Mouse (Mus musculus): ENCODE measurements around the gene Emc6. TPM values are rescaled to one million over a fixed set of nuclear protein-coding genes. Genes with fewer than 3 reads are reported as not detected.
A peak's percentile ranks its signal among the peaks of the same experiment; 100 is the strongest.

The Emc6 gene
- polyA plus RNA-seq, 1 experiment from 2014 or later = 169 TPM

DNA sequence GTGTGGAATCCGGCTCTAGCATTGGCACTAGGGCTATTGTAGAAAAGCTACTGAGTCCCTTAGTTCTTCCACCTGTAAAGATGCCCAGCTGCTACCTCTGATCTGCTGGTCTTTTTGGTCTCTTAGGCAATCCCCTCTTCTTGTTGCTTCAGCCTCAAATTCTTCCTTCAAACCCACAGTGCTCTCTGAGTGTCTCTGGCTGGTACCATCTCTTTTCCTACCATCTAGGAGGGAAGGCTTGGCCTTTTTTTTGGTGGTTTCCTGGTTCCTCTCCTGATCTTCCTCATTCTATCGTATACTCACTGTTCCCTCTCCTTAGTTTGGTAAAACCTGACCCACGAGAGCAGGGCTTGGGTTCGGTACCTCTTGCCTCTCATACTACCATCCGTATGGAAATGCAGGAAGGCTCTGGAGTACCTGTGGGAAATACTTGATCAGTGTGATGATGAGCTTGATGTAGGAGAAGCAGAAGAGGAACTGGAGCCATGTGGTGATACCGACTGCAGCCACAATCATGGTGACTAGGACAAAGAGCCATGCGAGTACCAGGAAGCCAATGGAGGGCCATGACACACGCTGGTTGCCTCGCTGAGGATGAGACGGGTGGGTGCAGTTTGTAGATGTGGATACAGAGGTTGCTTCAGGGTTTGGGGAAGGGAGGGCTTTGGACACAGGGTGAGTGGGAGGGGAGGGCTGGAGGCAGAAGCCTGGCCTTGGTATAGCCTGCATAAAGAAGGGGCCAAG lies 9.2 kb upstream of the Emc6 start:
- ATAC-seq (no peak), DNase-seq (no peak)
- Histone ChIP-seq H3K36me3 (replicated peaks; ENCODE audit: insufficient read depth, low read length) (peaks cover 31% of the 10 kb centered on the region), H3K9ac (replicated peaks) (no peak overlapping the region), H3K27me3 (ENCODE audit: insufficient read depth, low read length) (no peaks in the 10 kb centered on the region), H3K9me3 (ENCODE audit: low read length) (no peaks in the 10 kb centered on the region), H3K4me1 (ENCODE audit: insufficient read depth) (no peaks in the 10 kb centered on the region), H3K27ac (ENCODE audit: low read depth) (no peak overlapping the region), H3K4me2 (ENCODE audit: low read depth, low read length) (no peak overlapping the region), H3K4me3 (ENCODE audit: low read depth, low read length) (no peak overlapping the region)
- WGBS (ENCODE audit: insufficient replicate concordance) = 68% methylated on average over 10 of the region's 10 CpGs
- TF ChIP-seq CTCF (IDR thresholded peaks at IDR 0.05; ENCODE audit: low read depth) (no peak), EP300 (IDR thresholded peaks at IDR 0.05; ENCODE audit: low read depth) (no peak)

- peak overlapping the region; percentile 86 for H3K9ac ChIP-seq (replicated peaks)
- no peaks in the 10 kb centered on the region for H3K27me3 ChIP-seq (ENCODE audit: insufficient read depth, low read length)
- ATAC-seq = no peak
- WGBS (ENCODE audit: insufficient replicate concordance) = 16% methylated on average over 2 of the region's 2 CpGs
- H3K4me2 ChIP-seq (ENCODE audit: low read depth, low read length) = peak overlapping the region; percentile 99
- DNase-seq = no peak
- peak overlapping the region; percentile 97 for H3K4me3 ChIP-seq (ENCODE audit: low read depth, low read length)
- no peaks in the 10 kb centered on the region for H3K9me3 ChIP-seq (ENCODE audit: low read length)
- TF ChIP-seq EP300 (IDR thresholded peaks at IDR 0.05; ENCODE audit: low read depth) (no peak), CTCF (IDR thresholded peaks at IDR 0.05; ENCODE audit: low read depth) (no peak)
- H3K36me3 ChIP-seq (replicated peaks; ENCODE audit: insufficient read depth, low read length) = peaks cover 8% of the 10 kb centered on the region; the same call in 1 of the 2 replicates
- H3K27ac ChIP-seq (ENCODE audit: low read depth) = peak overlapping the region; percentile 94
- peaks cover 24% of the 10 kb centered on the region for H3K4me1 ChIP-seq (ENCODE audit: insufficient read depth)
Observed at GRCm38 (mm10) chr11:73177895-73178294, 1.1 kb upstream of the Emc6 start.

- DNase-seq = peak; percentile 81
- H3K4me3 ChIP-seq (ENCODE audit: low read depth, low read length) = peak overlapping the region; percentile 97
- H3K27ac ChIP-seq (ENCODE audit: low read depth) = peak overlapping the region; percentile 94
- peaks cover 25% of the 10 kb centered on the region for H3K4me1 ChIP-seq (ENCODE audit: insufficient read depth)
- TF ChIP-seq CTCF (IDR thresholded peaks at IDR 0.05; ENCODE audit: low read depth) = no peak
- no peak for TF ChIP-seq EP300 (IDR thresholded peaks at IDR 0.05; ENCODE audit: low read depth)
- peak overlapping the region; percentile 99 for H3K4me2 ChIP-seq (ENCODE audit: low read depth, low read length)
- ATAC-seq = peak; percentile 63
- H3K27me3 ChIP-seq (ENCODE audit: insufficient read depth, low read length) = no peaks in the 10 kb centered on the region
- H3K9me3 ChIP-seq (ENCODE audit: low read length) = no peaks in the 10 kb centered on the region
- peaks cover 8% of the 10 kb centered on the region; the same call in 1 of the 2 replicates for H3K36me3 ChIP-seq (replicated peaks; ENCODE audit: insufficient read depth, low read length)
- H3K9ac ChIP-seq (replicated peaks) = peak overlapping the region; percentile 86
- 0% methylated on average over 28 of the region's 28 CpGs for WGBS (ENCODE audit: insufficient replicate concordance)
Observed at GRCm38 (mm10) chr11:73177509-73177875, 655 bp upstream of the Emc6 start.

GRCm38 (mm10) chr11:73176186-73176585 lies 651 bp downstream of the Emc6 start:
- WGBS (ENCODE audit: insufficient replicate concordance) = under 1% methylated on average over 15 of the region's 15 CpGs
- Histone ChIP-seq H3K4me2 (ENCODE audit: low read depth, low read length) (peak overlapping the region; percentile 99), H3K9ac (replicated peaks) (peak overlapping the region; percentile 99), H3K27ac (ENCODE audit: low read depth) (peak overlapping the region; percentile 88), H3K36me3 (replicated peaks; ENCODE audit: insufficient read depth, low read length) (peaks cover 8% of the 10 kb centered on the region; the same call in 1 of the 2 replicates), H3K4me1 (ENCODE audit: insufficient read depth) (peaks cover 31% of the 10 kb centered on the region), H3K4me3 (ENCODE audit: low read depth, low read length) (peak overlapping the region; percentile 97), H3K27me3 (ENCODE audit: insufficient read depth, low read length) (no peaks in the 10 kb centered on the region), H3K9me3 (ENCODE audit: low read length) (no peaks in the 10 kb centered on the region)
- ATAC-seq (no peak), DNase-seq (no peak)
- TF ChIP-seq EP300 (IDR thresholded peaks at IDR 0.05; ENCODE audit: low read depth) = no peak
- TF ChIP-seq CTCF (IDR thresholded peaks at IDR 0.05; ENCODE audit: low read depth) = no peak

GRCm38 (mm10) chr11:73175612-73176011 lies 1.2 kb downstream of the Emc6 start:
- H3K4me1 ChIP-seq (ENCODE audit: insufficient read depth) = peaks cover 31% of the 10 kb centered on the region
- peak overlapping the region; percentile 88 for H3K27ac ChIP-seq (ENCODE audit: low read depth)
- peak overlapping the region; percentile 97 for H3K4me3 ChIP-seq (ENCODE audit: low read depth, low read length)
- H3K9ac ChIP-seq (replicated peaks) = peak overlapping the region; percentile 99
- H3K36me3 ChIP-seq (replicated peaks; ENCODE audit: insufficient read depth, low read length) = peaks cover 8% of the 10 kb centered on the region; the same call in 1 of the 2 replicates
- no peaks in the 10 kb centered on the region for H3K27me3 ChIP-seq (ENCODE audit: insufficient read depth, low read length)
- peak; percentile 47 for ATAC-seq
- peak; percentile 72 for DNase-seq
- no peaks in the 10 kb centered on the region for H3K9me3 ChIP-seq (ENCODE audit: low read length)
- WGBS (ENCODE audit: insufficient replicate concordance) = 26% methylated on average over 8 of the region's 8 CpGs
- no peak for TF ChIP-seq CTCF (IDR thresholded peaks at IDR 0.05; ENCODE audit: low read depth)
- no peak for TF ChIP-seq EP300 (IDR thresholded peaks at IDR 0.05; ENCODE audit: low read depth)
- peak overlapping the region; percentile 99 for H3K4me2 ChIP-seq (ENCODE audit: low read depth, low read length)

GRCm38 (mm10) chr11:73172186-73172585 lies 4.7 kb downstream of the Emc6 start:
- no peak for DNase-seq
- ATAC-seq = no peak
- H3K4me1 ChIP-seq (ENCODE audit: insufficient read depth) = peaks cover 20% of the 10 kb centered on the region
- TF ChIP-seq EP300 (IDR thresholded peaks at IDR 0.05; ENCODE audit: low read depth) (no peak), CTCF (IDR thresholded peaks at IDR 0.05; ENCODE audit: low read depth) (no peak)
- H3K36me3 ChIP-seq (replicated peaks; ENCODE audit: insufficient read depth, low read length) = peaks cover 8% of the 10 kb centered on the region; the same call in 1 of the 2 replicates
- H3K4me3 ChIP-seq (ENCODE audit: low read depth, low read length) = no peak overlapping the region
- H3K27ac ChIP-seq (ENCODE audit: low read depth) = no peak overlapping the region
- no peaks in the 10 kb centered on the region for H3K9me3 ChIP-seq (ENCODE audit: low read length)
- no peaks in the 10 kb centered on the region for H3K27me3 ChIP-seq (ENCODE audit: insufficient read depth, low read length)
- WGBS (ENCODE audit: insufficient replicate concordance) = 58% methylated on average over 5 of the region's 5 CpGs
- H3K9ac ChIP-seq (replicated peaks) = no peak overlapping the region
- H3K4me2 ChIP-seq (ENCODE audit: low read depth, low read length) = no peak overlapping the region
